Mouse (Mus musculus) layer of hippocampus, adult 9-10 months (tissue): Measurements from ENCODE around the gene Sfxn5.
A peak's percentile ranks its signal among the peaks of the same experiment; 100 is the strongest.

Source experiments
- DNase-seq: peaks from one replicate; pipeline ENCODE4 v3.0.0; 2022; ENCODE audit warnings: low spot score

Sfxn5 gene

DNA sequence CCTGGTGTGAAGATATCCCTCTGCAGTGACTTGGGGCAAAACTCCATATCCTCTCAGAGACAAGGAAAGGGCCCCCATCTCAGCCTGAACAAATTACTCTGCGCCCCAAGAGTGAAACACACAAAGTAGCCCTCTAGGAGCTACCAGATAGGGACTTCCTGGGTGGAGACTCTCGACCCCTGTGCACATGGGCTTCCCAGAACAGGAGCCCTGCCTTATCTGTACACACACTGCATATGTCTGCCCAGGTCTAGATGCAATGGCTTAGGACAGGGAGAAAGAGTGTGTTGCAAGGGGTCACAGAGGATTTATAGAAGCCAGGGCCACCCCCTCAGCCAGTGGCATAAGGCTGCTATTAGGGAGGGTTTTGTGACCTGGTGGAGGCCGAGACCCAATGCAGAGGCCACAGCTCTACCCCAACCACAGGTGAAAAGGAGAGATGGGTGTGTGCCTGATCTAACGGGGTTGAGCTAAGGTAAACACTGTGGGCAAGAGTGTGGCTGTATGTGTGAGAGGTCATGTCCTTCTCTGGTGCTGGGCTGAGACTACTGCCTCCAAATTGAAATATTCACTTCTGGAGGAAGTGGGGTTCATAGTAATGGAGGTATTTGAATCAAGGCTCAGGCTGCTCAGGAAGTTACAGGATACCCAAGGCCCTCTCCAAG is 44.9 kb downstream of the Sfxn5 start:
- no peak for DNase-seq

DNA sequence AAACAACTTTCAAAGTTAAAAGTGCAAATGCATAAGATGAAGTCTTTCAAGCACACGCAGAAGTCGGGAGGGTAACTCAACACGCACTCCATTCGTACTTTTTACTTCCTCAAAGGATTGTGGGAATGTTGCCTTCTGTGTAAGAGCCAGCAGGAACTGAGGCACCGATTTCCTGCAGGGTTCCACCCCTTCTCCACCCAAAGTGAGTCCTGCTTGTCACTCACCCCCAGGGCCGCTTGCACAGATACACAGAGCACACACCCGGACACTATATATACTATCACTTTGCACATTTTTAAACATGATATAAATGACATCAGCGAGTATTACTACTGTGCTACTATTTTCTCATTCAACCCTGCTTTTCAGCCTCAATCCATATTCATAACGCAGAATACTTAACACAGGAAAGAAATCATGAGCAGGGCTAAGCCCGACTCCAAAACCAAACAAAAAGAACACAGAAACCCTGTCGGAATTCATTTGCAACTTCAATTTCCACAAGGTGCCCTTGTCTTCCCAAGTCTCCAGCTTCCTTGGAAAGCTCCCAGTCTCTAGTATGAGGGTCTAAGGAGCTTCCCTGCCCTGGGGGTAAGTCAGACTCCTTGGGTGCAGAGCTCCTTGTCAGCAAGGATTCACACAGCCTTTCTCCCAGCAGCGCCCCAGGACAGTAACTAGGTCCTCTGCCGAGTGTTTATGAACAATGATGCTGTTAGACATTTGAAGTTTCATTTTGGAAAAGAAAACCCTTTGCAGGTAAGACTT is 46.8 kb downstream of the Sfxn5 start:
- DNase-seq: no peak

DNA sequence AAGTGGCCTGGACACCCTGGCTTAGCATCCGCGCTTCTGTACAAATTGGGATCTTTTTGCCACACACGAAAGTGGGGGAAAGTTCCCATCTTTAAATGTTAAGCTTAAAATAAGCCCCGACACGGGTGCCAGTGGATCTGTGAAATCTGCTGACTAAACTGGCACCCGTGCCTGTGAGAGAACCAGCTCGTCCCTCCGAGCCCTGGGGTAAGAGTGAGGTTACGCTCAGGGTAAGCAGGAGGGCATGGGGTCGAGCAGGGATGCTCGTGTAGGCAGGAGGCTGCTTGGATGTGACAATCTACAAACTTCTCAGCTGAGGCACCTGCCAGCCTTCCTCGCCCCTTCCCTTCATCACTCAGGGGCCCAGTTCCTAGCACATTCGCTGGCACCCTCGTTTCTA is 52.4 kb downstream of the Sfxn5 start:
- DNase-seq: no peak

DNA sequence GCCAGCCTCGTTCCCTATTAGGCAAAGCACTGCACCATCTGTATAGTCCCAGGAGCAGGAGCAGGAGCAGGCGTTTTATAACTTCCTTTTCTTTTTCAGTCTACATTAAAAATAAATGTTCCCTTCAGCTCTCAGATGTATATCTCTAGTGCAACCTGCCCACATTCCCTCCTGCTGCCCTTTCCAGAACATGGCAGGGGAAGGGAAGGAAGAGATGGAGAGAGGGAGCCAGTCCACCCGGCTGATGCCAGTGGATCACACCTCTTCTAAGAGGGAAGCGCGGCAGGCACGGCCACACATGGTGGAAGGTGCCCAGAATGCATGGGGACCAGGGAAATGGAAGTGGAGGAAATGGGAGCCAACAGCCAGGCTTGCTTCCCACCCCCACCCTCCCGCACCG is 56.7 kb downstream of the Sfxn5 start:
- no peak for DNase-seq

DNA sequence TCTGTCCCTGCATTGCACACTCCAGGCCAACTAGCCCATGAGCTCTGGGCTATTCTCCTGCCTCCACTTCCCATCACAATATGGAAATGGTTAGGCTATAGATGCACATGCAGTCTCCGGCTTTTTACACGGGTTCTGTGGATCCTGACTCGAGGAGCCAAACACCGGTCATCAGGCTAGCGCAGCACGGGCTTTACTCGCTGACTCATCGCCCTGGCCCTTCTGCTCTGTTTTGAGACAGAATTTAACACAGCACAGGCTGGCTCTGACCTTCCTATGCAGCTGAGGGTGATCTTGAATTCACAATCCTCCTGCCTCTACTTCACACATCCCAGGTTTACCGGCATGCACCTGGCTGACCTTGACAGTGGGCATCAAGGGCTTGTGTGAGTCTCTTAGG is 60.8 kb downstream of the Sfxn5 start:
- DNase-seq: no peak

DNA sequence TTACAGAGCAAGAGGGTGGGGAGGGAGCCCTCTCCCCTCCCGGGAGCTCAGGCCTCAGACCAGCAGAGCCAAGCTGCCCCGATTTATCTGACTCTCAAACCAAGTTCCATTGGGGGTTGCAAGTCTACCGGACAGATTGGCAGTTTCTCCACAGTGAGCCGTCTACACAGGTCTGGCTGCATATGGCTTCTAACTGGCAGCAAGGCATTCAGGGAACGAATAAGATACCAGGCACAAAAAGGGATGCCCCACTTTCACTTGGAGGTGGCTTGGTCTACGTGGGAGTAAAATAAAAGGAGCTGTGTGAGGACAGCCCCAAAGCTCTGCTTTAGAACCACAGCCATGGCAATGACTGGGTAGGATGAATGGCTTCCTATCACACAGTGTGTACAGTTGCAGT is 67.2 kb downstream of the Sfxn5 start:
- DNase-seq: no peak

DNA sequence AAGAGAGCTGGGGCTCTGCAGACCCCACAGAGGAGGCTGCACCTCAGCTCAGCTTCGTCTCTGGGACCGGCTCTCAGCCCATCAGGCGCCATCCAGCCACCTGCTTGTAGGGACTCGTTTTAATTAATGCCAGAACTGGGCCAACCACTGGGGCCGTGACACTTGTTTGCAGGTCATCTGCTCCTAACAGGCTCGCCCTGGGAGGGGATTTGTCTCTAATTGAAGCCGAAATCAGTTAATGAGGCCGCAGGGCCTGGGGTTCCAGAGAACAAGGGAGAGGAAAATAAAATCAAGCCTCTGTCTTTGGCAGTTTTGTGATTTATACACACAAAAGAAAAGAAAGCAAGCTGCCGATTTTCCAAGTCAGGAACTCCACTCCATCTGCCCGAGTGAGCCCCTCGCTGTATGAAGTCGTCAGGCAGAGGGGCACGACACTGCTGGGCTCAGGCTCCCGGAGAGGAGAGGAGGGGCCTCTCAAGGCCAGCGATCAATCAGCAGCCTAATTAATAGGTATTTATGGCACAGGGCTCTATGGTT is 68.2 kb downstream of the Sfxn5 start:
- no peak for DNase-seq

DNA sequence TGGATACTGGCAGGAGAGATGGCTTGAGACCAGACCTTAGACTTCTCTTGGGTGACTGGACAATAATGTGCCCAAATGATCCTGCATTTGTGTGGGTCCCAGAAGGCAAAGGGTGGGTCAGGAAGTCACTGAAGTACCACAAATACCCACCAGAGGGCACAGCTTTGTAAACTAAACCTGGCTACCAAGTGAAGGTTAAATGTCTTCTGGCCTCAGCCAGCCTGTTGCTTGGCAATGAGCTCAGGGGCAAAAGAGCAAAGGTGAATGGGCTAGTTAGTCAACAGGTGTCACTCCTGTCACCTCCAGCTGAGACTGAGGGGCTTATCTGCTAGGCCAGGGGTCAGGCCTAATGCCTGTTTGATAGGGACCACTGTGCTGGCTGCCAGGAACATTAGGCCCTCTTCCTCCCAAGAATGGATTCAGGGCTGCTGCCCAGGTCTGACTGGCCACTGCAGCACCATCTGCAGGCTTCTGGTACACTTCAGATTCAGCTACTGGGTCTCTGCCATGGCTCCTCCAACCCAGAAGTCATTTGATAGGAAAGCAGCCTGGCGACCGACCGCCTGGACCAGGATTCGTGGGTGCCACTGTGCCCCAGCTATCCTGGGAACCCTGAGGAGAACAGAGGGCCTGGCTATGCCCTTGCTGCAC is 70.2 kb downstream of the Sfxn5 start:
- DNase-seq: no peak

DNA sequence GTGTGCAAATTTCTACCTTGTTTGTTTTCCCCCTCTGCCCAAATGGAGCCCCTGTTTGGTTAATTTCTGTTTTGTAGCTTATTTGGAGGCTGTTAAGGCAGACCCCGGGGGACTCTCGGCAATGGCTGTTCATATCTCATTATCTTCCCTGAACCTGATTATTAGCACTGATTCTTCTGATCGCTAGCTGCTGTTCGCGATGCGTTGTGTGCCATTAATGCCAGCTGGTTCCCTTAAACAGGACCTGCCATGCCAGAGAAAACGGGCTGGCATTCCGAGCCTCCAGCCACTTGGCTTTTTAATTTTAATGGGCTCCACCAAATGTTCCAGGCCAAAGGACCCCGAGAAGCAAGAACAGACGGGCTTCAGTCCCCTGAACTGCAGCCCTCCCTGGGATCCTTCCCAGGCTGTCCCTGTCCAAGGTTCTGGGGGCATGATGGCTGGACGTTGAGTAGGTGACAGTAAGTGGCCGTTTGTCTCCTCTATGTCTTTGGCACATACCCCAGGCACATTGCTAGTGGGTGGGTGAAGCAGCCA is 74.1 kb downstream of the Sfxn5 start:
- no peak for DNase-seq

DNA sequence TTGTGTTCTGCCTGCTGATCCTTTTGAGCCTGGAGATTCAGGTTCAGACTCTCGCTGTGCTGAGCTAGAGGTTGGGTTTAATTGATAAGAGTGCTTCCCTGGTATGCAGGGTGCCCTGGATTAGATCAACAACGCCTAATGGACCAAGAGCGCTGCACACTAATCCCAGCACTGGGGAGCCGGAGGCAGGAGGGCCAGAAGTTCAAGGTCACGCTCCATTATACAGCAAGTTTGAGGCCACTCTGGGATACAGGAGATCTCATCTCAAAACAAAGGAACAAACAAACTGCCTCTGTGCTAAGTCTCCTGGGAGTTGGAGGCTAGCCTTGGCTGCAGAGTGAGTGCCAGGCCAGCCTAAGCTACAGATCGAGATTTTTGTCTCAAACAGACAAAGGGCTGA is 77.6 kb downstream of the Sfxn5 start:
- no peak for DNase-seq

DNA sequence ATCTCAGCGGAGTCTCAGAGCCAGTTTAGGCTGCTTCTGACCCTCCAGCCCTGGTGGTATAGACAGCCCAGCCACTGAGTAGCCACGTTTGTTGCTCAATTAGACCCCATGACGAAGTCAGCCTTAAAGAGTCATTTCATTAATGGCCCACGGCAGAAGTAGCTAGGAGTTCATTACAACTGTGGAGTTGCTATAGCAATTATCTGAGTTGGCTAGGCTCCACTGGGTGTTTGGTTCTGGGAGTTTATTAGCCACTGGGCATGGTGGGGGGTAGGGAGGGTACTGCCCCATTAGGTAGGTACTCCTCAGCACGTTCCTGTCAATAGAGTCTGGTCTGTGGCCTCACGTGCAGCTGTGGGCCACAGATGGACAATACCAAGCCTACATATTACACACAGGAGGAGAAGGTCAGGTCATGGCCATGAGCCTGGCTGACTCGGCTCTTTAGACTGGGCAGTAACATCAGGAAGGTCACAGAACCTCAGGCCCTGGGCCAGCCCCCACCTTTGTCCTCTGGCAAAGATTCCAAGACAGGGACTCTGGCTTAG is 79.2 kb downstream of the Sfxn5 start:
- no peak for DNase-seq

DNA sequence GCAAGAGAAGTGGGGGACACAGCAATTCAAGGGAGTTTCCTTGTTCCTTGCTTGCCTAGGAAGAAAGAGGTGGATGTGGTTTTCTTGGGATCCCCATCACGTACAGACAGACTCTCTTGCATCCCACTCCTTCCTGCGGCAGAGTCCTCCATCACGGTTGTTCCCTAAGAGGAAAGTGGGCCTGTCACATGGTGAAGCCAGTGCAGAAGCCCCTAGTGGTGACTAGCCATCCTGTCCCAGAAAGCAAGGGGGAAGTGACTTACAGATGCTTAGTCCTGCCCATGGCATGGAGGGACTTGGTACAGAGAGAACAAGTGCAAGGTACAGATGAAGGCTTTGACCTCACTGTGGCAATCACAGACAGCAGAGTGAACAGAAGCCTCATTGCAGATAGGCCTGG is 79.9 kb downstream of the Sfxn5 start:
- no peak for DNase-seq

DNA sequence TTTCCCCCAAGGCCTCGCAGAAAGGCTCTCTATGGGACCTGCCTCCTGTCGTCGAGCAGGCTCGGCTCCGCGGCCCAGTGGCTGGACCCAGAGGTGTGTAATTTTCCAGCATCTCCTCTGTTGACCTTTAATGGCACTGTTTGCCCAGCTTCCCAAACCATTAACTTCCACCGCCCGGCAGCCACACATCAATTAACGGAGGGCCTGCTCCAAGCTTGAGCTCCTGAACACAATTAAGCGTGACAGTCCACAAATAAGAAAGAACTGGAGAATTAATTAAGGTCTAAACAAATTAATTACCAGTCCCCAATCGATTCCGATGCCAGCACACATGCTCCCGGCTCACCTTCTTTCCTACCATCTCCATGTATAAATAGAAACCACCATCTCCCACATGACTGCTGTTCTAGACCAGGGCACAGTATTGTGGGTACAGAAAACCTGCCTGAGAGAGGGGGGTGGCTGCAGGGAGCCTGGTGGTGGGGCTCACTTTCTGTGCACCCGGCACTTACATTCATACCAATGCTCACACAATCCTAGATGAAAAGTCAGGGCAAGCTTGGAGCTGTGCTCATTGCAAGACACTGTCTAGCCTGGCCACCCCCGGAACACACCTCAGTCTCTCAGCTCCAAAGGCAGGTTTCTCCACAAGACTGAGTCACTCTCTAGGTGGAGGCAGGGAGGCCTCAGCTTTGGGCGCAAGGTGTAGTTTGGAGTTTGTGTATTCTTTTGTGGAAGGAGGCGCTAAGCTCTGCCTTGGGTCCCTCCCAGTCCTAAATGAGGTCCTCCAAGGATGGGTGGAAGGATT is 80.8 kb downstream of the Sfxn5 start:
- DNase-seq: no peak

DNA sequence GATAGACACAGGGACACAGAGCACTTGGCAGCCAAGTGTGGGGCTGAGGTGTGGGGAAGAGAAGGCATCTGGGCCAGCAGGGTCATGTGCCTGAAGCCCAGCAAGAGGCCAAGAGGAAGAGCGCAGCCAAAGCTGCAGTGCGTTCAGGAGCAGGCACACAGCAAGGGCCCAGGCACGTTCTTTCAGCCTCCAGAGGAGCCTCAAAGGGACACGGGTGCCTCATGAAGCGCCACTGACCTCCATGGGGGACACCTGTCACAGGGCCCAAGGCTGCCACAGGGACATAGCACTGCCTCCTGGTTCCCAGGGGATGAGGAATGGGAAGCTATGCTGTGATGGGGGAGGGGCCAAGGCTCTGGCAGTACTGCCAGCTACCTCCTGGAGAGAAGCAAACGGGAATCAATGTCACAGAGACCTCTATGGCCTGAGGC is 82.4 kb downstream of the Sfxn5 start:
- DNase-seq: no peak

DNA sequence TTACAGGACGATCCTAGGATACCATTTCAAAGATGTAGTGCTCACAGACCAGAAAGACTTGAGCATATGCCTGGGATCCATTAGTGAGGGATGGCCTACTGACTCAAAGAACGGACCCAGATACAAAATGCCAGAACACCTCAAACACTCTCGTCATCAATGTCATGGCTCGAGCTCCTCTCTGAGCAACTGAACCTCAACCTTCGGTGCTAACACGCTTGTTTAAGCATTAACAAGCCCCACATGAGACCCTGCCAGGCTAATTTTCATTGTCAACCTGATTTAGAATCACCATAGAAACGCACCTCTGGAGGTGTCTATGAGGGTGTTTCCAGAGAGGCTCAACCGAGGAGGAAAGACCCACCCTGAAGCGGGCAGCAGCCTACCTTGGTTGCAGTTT is 83.4 kb downstream of the Sfxn5 start:
- DNase-seq: no peak

DNA sequence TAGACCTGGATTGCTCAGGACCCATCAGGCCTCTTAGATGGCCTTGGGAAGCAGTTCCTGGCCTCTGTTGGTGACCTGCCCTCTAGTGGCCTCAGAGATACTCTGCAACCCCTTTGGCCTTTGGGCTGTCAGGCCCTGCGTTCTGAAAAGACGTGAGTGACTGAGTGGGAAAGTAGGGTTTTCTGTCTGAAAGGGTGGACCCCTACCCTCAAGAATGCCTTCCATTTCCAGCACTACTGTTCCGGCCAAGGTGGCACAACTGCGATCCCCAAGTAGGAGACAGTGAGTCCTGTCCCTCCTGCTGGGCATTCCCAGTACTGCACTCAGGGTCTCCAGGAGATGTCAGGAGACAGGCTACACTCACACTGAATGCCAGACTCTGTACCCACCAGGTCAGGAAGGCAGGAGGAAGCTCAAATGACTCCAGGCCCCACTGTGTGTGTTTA is 94.2 kb downstream of the Sfxn5 start:
- DNase-seq: peak; percentile 36

DNA sequence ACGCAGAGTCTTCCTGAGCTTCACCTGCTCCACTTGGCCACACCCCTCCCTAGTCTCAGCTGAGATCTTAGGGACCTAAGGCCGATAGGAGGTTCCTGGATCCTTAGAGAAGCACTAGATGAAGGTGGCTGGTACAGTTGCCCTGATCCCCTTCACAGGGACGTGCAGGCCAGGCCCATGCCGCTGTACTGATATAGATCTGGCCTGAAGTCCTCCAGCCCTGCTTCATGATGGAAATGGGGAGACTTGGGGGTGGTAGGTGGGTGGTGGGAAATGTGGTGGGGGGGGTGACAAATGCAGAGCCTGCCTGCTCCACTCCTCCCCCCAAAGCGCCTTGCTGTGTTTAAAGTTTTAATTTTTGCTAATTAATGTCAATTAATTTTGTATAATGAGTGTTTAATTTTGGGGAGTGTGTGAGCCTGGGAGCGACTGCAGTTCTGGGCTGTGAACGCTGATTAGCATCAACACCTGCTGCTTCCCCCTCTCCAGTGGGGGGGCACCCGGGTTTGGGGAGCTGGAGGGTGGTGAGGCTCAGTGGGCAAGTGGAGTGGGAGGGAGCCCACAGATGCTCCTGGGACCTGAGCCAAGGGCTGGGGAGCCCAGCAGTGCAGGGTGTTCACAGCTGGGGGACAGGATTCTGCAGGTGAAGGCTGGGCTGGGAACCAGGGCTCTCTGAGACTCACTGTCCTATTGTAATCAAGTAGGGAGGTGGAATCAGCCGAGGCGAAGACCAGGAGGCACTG is 95.5 kb downstream of the Sfxn5 start:
- no peak for DNase-seq

DNA sequence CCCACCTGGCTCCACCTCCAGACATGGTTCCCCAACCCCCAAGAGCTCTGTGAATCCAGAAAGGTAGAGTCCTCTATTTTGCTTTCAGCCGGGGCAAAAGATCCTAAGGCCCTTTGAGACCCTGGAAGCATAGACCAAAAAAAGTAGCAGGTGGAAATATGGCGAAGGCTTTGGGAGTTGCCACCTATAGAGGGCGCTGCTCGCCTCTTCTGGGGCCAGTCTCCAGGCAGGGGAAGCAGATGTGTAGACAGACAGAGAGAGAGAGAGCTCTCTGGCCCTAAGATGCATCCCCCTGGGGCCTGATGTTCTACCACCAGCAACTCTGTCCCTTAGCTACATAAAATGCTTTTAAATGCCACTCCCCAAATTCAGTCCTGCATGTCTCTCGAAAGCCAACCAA is 96.2 kb downstream of the Sfxn5 start:
- no peak for DNase-seq

DNA sequence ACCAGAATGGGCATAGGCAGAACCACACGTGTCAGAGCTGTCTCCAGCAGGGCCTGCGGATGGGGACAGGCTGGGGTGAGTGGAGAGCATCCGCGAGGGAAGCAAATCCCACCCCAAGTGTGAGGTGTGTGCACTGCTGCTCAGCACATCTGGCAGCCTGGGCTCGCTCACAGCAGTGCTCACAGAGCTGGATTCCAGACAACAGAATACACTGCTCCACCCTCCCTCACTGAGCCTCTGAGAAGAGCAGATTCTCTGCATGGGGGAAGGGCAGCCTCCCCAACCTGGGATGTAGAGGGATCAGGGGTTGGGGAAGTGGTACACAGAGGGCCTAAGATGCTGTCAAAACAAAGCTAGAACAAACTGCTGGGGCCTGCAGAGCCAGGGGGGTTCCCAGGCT is 98.4 kb downstream of the Sfxn5 start:
- no peak for DNase-seq

DNA sequence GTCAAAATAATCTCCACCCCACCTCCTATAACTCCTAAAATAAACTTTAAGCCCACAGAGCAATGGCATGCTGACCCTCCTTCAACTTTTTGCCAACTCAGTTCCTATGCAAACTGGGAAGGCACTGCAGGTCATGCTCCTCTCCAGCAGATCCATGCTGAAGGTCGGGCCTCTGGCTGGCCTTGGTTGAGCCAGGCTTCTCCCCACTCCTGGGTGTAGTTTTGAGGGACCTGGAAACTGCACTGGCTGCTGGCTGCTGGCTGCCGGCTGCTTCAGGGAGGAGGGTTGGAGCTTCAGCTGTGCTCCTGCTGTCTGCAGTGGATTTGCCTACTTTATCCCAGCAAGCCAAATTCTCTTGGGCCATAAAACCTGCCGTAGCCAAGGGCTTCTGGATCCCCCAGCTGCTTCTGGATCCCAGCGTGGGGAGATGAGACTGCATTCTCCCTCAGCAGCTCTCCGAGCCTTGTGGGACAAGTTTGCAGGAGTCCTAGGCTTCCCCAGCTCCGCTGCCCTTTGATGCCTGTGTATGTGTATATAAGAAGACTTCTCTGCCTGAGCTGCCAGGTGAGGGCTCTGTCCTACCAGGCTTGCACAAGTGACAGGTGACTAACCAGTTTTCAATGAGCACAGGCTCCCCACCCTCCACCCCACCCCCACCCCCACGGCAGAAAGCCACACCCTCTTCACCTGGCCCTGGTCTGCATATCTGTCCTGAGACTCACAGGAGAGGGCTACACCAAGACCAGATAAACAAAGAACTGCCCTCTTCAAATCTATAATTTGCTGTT is 100.2 kb downstream of the Sfxn5 start:
- no peak for DNase-seq
